Mouse (Mus musculus): ENCODE measurements around the gene Vsig2.

The Vsig2 gene

GRCm38 (mm10) chr9:37536851-37537250, 2.2 kb upstream of the Vsig2 start:
- DNase-seq (ENCODE audit: low spot score), result no peak

DNA sequence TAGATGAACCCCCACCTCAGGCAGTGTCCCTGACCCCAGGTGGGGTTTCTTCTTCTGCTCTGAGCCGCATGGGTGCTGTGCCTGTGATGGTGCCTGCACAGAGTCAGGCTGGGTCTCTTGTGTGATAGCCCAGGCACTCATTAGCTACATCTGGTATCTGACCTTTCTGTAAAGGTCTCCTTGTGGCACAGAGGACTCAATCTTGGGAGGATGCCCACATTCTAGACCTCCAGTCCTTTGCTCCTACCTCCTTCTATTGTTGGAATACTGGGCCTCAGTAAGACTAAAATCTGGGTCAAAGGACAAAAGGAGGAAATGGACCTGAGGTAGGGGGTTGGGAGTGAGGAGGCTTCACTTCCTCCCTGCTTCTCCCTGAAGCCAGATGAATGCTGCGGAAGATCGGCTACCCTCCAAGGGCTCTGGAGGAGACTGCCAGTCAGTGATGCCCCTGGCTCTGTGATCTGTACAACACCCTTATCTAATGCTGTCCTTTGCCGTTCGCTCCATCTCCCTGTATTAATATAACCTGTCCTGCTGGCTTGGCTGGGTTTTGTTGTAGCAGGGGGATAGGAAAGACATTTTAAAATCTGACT, 1.3 kb upstream of the Vsig2 start:
- DNase-seq (ENCODE audit: low spot score), result no peak

GRCm38 (mm10) chr9:37540226-37540625, 1.2 kb downstream of the Vsig2 start:
- no peak for DNase-seq (ENCODE audit: low spot score)

- DNase-seq (ENCODE audit: low spot score), result no peak
Measured at GRCm38 (mm10) chr9:37540701-37541575, 1.9 kb downstream of the Vsig2 start.

GRCm38 (mm10) chr9:37541851-37542642, 3.0 kb downstream of the Vsig2 start:
- no peak for DNase-seq (ENCODE audit: low spot score)

DNA sequence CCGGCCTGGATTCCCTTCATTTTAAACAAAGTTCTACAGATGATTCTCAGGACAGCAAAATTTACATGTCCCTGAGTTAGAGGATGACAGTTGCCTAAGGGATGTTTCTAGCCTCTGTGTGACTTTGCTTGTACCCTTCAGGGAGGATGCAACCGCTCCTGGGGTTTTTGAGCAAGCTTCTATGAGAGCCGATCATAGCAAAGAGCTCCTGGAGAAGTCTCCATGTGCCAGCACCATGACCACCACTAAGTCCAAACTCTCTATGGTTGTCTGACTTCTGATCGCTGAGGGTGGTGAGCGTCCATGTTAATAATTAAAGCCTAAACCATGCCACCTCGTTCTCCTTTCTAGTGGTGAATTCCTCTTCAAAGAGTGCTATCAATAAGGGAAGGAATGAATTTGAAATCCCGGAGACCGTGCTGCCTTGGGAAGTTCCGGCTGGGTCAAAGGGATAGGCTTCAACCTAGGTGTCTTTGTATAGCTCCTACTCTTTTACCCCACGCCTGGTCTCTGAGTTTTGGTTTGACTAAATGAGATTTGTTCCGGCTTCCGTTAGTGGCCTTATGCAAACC, 4.9 kb downstream of the Vsig2 start:
- DNase-seq (ENCODE audit: low spot score), result no peak

GRCm38 (mm10) chr9:37544447-37545165, 5.6 kb downstream of the Vsig2 start:
- DNase-seq (ENCODE audit: low spot score), result peak; percentile 68

DNA sequence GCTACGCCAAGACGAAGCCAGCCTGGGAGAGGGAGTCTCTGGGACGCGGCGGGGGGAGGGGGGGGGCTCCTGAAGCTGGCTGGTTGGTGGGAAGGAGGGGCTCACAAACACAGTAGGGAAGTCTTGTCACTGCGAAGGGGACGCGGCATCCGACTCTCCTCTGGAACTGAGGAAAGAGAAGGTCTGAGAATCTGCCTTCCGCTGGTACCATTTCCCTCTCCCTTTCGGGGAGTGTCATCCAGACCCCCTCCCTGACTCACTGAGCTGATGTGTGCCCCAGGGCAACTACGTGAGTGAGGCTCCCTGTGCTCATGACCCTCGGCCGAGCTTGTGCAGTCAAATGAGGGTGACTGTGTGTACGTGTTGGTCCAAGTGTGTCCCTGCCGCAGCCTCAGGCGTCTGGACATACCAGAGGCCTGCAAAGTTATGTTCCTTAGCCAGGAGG, 6.1 kb downstream of the Vsig2 start:
- DNase-seq (ENCODE audit: low spot score), result no peak

GRCm38 (mm10) chr9:37545847-37546452, 6.9 kb downstream of the Vsig2 start:
- no peak for DNase-seq (ENCODE audit: low spot score)

GRCm38 (mm10) chr9:37546889-37547288, 7.8 kb downstream of the Vsig2 start:
- DNase-seq (ENCODE audit: low spot score), result no peak

- DNase-seq (ENCODE audit: low spot score), result no peak
Measured at GRCm38 (mm10) chr9:37550435-37550834, 11.4 kb downstream of the Vsig2 start.

- no peak for DNase-seq (ENCODE audit: low spot score)
Measured at GRCm38 (mm10) chr9:37551751-37552531, 12.9 kb downstream of the Vsig2 start.

DNA sequence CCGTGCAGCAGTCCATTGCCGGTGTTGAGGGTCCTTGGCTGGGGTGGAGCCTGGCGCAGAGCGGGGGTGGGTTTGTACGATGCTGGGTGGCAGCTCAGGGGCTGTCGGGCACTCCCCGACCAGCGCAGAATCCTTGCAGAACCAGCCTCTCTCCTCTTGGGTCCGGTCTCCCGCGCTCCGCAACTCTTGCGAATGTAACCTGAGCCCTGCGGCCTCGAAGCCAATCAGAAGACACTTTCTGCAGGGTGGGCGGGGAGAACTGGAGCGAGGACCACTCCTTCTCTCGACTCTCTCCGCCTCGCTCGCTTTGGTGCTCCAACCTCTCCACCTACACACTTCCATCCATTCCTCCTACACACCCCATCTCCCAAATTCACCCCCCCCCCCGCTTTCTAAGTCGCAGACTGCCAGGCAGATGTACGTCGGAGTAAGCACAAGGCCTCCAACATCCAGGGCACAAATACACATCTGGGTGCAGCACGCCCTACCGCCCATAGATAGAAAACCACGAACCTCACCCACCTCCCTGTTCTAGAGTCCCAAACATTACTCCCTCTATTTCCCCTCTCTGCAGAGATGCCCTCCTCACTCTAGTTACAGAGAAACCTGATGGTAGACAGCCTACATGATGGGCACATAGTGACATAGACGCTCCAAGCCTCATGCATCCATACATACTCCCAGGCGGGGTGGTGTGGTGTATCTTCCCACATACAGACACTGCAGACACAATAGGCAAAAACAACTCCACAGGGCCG, 13.7 kb downstream of the Vsig2 start, which contains the start of gene Nrgn:
Gene Nrgn, minus strand, starts transcription at position 369 of the 758 bp plus-strand sequence.
- peak; percentile 84 for DNase-seq (ENCODE audit: low spot score)

GRCm38 (mm10) chr9:37554279-37554678, 15.2 kb downstream of the Vsig2 start:
- no peak for DNase-seq (ENCODE audit: low spot score)

DNA sequence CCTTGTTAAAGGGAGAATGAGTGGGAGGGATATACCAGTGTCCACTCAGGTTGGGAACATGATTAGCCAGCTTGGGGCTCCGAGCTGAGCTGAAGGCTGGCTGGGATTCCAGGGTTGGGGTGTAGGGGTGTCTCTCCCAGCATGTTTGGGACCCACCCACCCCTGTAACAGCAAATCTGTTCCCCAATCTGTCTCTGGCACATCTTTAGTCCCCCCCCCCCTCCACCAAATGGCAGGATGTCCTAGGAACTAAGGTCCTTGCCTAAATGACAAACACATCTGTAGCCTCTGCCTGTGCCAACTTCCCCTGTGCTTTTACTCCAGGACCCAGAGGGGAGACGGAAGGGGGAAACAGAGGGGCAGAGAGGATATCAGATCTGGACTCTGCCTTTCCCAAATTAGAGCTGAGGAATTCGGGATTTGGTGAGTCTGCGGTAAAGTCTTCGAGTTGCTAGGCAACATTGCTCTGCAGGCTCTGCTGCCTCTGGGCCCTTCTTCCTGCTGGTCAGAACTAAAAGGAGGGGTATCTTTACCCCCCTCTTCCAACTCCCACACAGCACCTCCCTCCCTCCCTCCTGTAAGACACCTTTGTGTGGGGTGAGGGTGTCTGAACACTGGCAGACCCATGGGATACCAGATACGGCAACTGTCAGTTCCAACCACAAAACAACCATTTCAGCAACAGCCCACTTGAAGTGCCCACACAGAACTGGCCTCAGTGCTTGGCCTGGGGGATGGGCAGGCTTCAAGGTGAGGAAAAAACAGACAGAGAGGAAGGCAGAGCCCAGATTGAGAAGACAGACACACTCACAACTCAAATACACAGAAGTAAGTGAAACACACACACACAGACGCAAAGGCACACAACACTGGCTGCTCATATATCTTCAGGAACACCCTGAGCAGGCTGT, 16.0 kb downstream of the Vsig2 start, which contains the start of gene Siae:
Gene Siae, plus strand, starts transcription at position 861 of the 911 bp plus-strand sequence.
- no peak for DNase-seq (ENCODE audit: low spot score)

DNA sequence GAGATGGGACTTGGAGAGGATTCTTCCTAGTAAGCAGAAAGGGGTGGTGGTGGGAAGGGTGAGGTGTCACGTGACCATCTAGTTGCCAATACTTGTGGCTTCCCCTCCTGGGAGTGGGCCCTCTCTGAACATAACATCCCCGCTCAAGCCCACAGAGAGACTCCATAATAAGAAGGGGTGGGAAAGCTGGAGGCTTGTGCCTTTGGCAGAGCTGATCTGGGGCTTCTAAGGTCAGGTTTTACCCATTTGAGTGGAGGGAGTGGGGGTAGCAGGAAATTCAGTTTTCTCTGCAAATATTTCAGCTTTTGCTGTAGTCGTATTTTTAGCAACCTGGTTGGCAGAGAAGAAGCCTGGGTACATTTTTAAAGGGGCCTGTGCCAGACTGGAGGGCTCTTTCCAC, 17.3 kb downstream of the Vsig2 start:
- DNase-seq (ENCODE audit: low spot score), result no peak

DNA sequence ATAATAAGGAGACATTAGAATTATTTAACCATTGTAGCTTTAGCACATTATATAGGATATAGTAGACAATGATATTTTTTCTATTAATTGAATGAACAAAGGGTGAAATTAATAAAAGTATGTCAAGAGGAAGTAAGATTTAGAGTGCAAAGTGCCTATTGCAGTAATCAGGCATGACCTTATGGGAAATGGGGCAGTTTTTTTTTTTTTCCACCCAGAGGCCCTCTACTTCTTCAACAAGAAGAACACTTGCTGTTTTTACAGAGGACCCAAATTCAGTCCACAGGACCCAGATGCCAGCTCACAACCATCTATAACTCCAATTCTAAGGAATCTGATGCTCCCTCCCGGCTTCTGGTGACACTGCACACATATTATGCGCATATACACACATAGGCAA, 21.6 kb downstream of the Vsig2 start:
- DNase-seq (ENCODE audit: low spot score), result no peak

DNA sequence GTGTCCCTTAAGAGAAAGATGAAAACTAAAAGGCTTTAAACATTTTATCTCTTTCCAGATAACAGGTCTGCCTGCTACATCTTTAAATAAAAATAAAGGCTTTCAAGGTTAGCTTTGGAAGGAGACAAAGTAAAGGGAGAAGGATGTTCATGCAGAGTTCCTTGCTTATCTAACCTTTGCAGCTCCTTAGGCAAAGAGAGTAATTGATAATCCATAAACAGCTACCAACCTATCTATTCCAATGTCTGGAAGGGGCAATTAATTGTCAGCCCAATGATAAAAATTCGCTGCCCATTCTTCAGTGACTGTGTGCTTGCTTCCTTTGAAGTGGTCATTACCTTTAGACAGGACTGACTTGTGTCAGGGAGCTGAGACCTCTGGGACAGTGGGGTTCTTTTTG, 24.8 kb downstream of the Vsig2 start:
- DNase-seq (ENCODE audit: low spot score), result no peak

Data from ovary, postnatal 36 days (tissue).